Mouse (Mus musculus): ENCODE results near the gene Srsf1.

DNA sequence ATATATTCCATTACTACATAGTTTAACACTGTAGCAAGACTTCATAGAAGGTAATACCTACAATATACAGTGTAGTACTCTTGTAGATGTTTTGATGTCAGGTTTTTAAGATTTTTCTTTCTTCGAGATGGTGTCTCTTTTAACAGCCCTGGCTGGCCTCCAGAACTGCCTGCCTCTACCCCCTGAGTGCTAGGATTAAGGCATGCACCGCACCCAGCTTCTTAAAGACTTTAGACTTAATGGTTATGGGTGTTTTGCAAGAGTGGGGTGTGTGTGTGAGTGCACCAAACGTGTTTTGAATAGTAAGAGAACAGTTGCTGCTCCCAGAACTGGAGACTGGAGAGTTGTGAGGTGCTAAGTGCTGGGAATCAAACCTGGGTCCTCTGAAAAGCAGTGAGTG is 6.6 kb downstream of the Srsf1 start:
- TF ChIP-seq TAL1 (IDR thresholded peaks at IDR 0.05; ENCODE audit: low read length) (no peak), GATA1 (IDR thresholded peaks at IDR 0.05; ENCODE audit: low read length) (no peak)

Data from erythroblast, embryonic 14.5 days (primary cell).